Mouse (Mus musculus) cerebral cortex, adult 2 months (tissue): ENCODE data around the gene Ctrb1.

Experiments
- WGBS: fragments of 180-500 bp; shearing (Covaris S2); methylation state at CpG from one replicate; pipeline ENCODE4 v1.1.7; 2018; 5-methylcytosine and 5-hydroxymethylcytosine counted together

Ctrb1 gene

GRCm38 (mm10) chr8:111680423-111681028 lies 10.3 kb downstream of the Ctrb1 start:
- WGBS = 46% methylated on average over 17 of the region's 17 CpGs

GRCm38 (mm10) chr8:111678848-111679247 lies 12.0 kb downstream of the Ctrb1 start:
- WGBS = 55% methylated on average over 7 of the region's 7 CpGs

GRCm38 (mm10) chr8:111678111-111678510 lies 12.7 kb downstream of the Ctrb1 start:
- 16% methylated on average over 3 of the region's 3 CpGs for WGBS

- 85% methylated on average over 8 of the region's 8 CpGs for WGBS
Observed at GRCm38 (mm10) chr8:111676237-111676636, 14.6 kb downstream of the Ctrb1 start.

GRCm38 (mm10) chr8:111666751-111667150 lies 24.1 kb downstream of the Ctrb1 start:
- 73% methylated on average over 2 of the region's 2 CpGs for WGBS

- 86% methylated on average over 3 of the region's 3 CpGs for WGBS
Observed at GRCm38 (mm10) chr8:111662473-111662872, 28.3 kb downstream of the Ctrb1 start.

GRCm38 (mm10) chr8:111658819-111659423 lies 31.9 kb downstream of the Ctrb1 start:
- WGBS = 55% methylated on average over 6 of the region's 6 CpGs

GRCm38 (mm10) chr8:111657312-111657854 lies 33.4 kb downstream of the Ctrb1 start:
- WGBS = 46% methylated on average over 1 of the region's 1 CpGs

- WGBS = 83% methylated on average over 2 of the region's 2 CpGs
Observed at GRCm38 (mm10) chr8:111653524-111653923, 37.3 kb downstream of the Ctrb1 start.

GRCm38 (mm10) chr8:111650651-111651050 lies 40.2 kb downstream of the Ctrb1 start:
- WGBS = 68% methylated on average over 3 of the region's 3 CpGs

- 87% methylated on average over 2 of the region's 2 CpGs for WGBS
Observed at GRCm38 (mm10) chr8:111648834-111649233, 42.0 kb downstream of the Ctrb1 start.

GRCm38 (mm10) chr8:111645715-111646114 lies 45.1 kb downstream of the Ctrb1 start:
- 95% methylated on average over 8 of the region's 8 CpGs for WGBS

GRCm38 (mm10) chr8:111644286-111645051 lies 46.3 kb downstream of the Ctrb1 start:
- WGBS = 32% methylated on average over 12 of the region's 12 CpGs

GRCm38 (mm10) chr8:111643264-111644141 lies 47.3 kb downstream of the Ctrb1 start, which contains the start of gene Zfp1:
TSS of gene Zfp1 (plus strand) at chr8:111643401.
- WGBS = under 1% methylated on average over 75 of the region's 75 CpGs

- under 1% methylated on average over 5 of the region's 5 CpGs for WGBS
Observed at GRCm38 (mm10) chr8:111642939-111643263, 47.9 kb downstream of the Ctrb1 start.

- WGBS = 46% methylated on average over 5 of the region's 5 CpGs
Observed at GRCm38 (mm10) chr8:111642496-111642895, 48.3 kb downstream of the Ctrb1 start.

GRCm38 (mm10) chr8:111641064-111641463 lies 49.7 kb downstream of the Ctrb1 start:
- WGBS = 51% methylated on average over 2 of the region's 2 CpGs
